Mouse (Mus musculus) cerebellum, adult 2 months (tissue): ENCODE data around the gene Lrwd1.

Experiments
- CTCF ChIP-seq: fragments of 200-500 bp; IDR thresholded peaks from 2 replicates; pipeline ENCODE4 v1.5.1; 2011; ENCODE audit warnings: low read depth, mild to moderate bottlenecking, control low read depth, low read length, moderate library complexity, borderline replicate concordance; ENCODE audit not compliant: insufficient read depth
- POLR2A ChIP-seq: fragments of 200-500 bp; IDR thresholded peaks from 2 replicates; pipeline ENCODE4 v1.6.1; 2011; ENCODE audit warnings: low read length, control low read depth, borderline replicate concordance; ENCODE audit not compliant: insufficient read depth

DNA sequence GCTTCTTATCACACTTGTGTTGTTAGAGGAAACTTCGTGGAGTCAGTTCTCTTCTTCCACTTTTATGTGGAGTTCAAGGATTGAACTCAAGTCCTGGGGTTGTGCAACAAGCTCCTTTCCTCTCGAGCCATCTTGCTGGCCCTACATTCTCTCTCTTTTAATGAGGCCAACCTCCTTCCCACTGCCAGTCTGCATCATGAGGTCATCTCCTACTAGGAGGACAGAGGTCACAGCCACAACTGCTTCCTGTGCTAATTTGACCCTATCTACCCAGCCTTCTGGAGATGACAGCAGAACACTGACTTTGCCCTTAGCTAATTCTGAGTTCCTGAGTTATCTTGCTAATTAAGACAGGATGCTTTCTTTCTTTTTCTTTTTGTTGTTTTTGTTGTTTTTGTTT lies 27.4 kb downstream of the Lrwd1 start:
- TF ChIP-seq CTCF, result no peak
- no peak for TF ChIP-seq POLR2A
